Mouse (Mus musculus): Measurements from ENCODE around the gene Tanc2. TPM values are rescaled to one million over a fixed set of nuclear protein-coding genes. Genes with fewer than 3 reads are reported as not detected.
A peak's percentile ranks its signal among the peaks of the same experiment; 100 is the strongest.

Gene Tanc2
- polyA plus RNA-seq (2012; rRNA removed) = 1.3 and 1.8 TPM in 2 replicates

- WGBS = 3% methylated on average over 71 of the region's 87 CpGs
- Histone ChIP-seq H3K4me1 (ENCODE audit: control insufficient read depth, insufficient read depth, insufficient read length) (peaks cover 12% of the 10 kb centered on the region; the same call in 1 of the 2 replicates), H3K27me3 (ENCODE audit: control insufficient read depth, insufficient read depth, low read length) (peaks cover 3% of the 10 kb centered on the region; the same call in 1 of the 2 replicates), H3K4me3 (ENCODE audit: extremely low read depth, insufficient read depth, insufficient read length) (peak within 1 kb of the TSS; percentile 67), H3K27ac (ENCODE audit: insufficient read depth, low read length) (peak within 1 kb of the TSS; percentile 37; the same call in 1 of the 2 replicates), H3K36me3 (ENCODE audit: control insufficient read depth, insufficient read depth, low read length) (no peaks in the 10 kb centered on the region)
- no peak for TF ChIP-seq CTCF (IDR thresholded peaks at IDR 0.05; ENCODE audit: extremely low read depth, insufficient read depth, insufficient read length, insufficient replicate concordance)
- no peak for TF ChIP-seq POLR2A (IDR thresholded peaks at IDR 0.05; ENCODE audit: low read depth, low read length)
- peak in 1 of 2 experiments; percentile 17 for DNase-seq (ENCODE audit: low read depth in 1 of 2, low spot score in 2 of 2)
These were observed at the start of gene Tanc2 for GRCm38 (mm10) chr11:105589877-105590641. Gene Tanc2, plus strand, starts transcription at chr11:105589986.

GRCm38 (mm10) chr11:105540781-105541180 is 49.0 kb upstream of the Tanc2 start:
- Histone ChIP-seq H3K27me3 (ENCODE audit: control insufficient read depth, insufficient read depth, low read length) (no peaks in the 10 kb centered on the region), H3K27ac (ENCODE audit: insufficient read depth, low read length) (no peak overlapping the region), H3K4me3 (ENCODE audit: extremely low read depth, insufficient read depth, insufficient read length) (no peak overlapping the region), H3K4me1 (ENCODE audit: control insufficient read depth, insufficient read depth, insufficient read length) (no peaks in the 10 kb centered on the region), H3K36me3 (ENCODE audit: control insufficient read depth, insufficient read depth, low read length) (no peaks in the 10 kb centered on the region)
- 96% methylated on average over 8 of the region's 8 CpGs for WGBS
- no peak for DNase-seq (ENCODE audit: low read depth in 1 of 2, low spot score in 2 of 2)
- TF ChIP-seq CTCF (IDR thresholded peaks at IDR 0.05; ENCODE audit: extremely low read depth, insufficient read depth, insufficient read length, insufficient replicate concordance) (no peak), POLR2A (IDR thresholded peaks at IDR 0.05; ENCODE audit: low read depth, low read length) (no peak)

- Histone ChIP-seq H3K27ac (ENCODE audit: insufficient read depth, low read length) (no peak overlapping the region), H3K4me1 (ENCODE audit: control insufficient read depth, insufficient read depth, insufficient read length) (no peaks in the 10 kb centered on the region), H3K4me3 (ENCODE audit: extremely low read depth, insufficient read depth, insufficient read length) (no peak overlapping the region), H3K36me3 (ENCODE audit: control insufficient read depth, insufficient read depth, low read length) (no peaks in the 10 kb centered on the region), H3K27me3 (ENCODE audit: control insufficient read depth, insufficient read depth, low read length) (no peaks in the 10 kb centered on the region)
- no peak for TF ChIP-seq POLR2A (IDR thresholded peaks at IDR 0.05; ENCODE audit: low read depth, low read length)
- no peak for TF ChIP-seq CTCF (IDR thresholded peaks at IDR 0.05; ENCODE audit: extremely low read depth, insufficient read depth, insufficient read length, insufficient replicate concordance)
- DNase-seq (ENCODE audit: low read depth in 1 of 2, low spot score in 2 of 2) = no peak
- WGBS = 84% methylated on average over 4 of the region's 4 CpGs
These were observed 48.4 kb upstream of the Tanc2 start for GRCm38 (mm10) chr11:105541366-105541765.

- 24% methylated on average over 1 of the region's 1 CpGs for WGBS
- no peak overlapping the region for H3K4me3 ChIP-seq (ENCODE audit: extremely low read depth, insufficient read depth, insufficient read length)
- H3K4me1 ChIP-seq (ENCODE audit: control insufficient read depth, insufficient read depth, insufficient read length) = no peaks in the 10 kb centered on the region
- no peaks in the 10 kb centered on the region for H3K27me3 ChIP-seq (ENCODE audit: control insufficient read depth, insufficient read depth, low read length)
- TF ChIP-seq CTCF (IDR thresholded peaks at IDR 0.05; ENCODE audit: extremely low read depth, insufficient read depth, insufficient read length, insufficient replicate concordance) (no peak), POLR2A (IDR thresholded peaks at IDR 0.05; ENCODE audit: low read depth, low read length) (no peak)
- DNase-seq (ENCODE audit: low read depth in 1 of 2, low spot score in 2 of 2) = no peak
- H3K27ac ChIP-seq (ENCODE audit: insufficient read depth, low read length) = no peak overlapping the region
- no peaks in the 10 kb centered on the region for H3K36me3 ChIP-seq (ENCODE audit: control insufficient read depth, insufficient read depth, low read length)
These were observed 47.7 kb upstream of the Tanc2 start for GRCm38 (mm10) chr11:105542129-105542528.

- no peaks in the 10 kb centered on the region for H3K4me1 ChIP-seq (ENCODE audit: control insufficient read depth, insufficient read depth, insufficient read length)
- DNase-seq (ENCODE audit: low read depth in 1 of 2, low spot score in 2 of 2) = no peak
- H3K4me3 ChIP-seq (ENCODE audit: extremely low read depth, insufficient read depth, insufficient read length) = no peak overlapping the region
- WGBS = 87% methylated on average over 8 of the region's 8 CpGs
- no peaks in the 10 kb centered on the region for H3K36me3 ChIP-seq (ENCODE audit: control insufficient read depth, insufficient read depth, low read length)
- no peaks in the 10 kb centered on the region for H3K27me3 ChIP-seq (ENCODE audit: control insufficient read depth, insufficient read depth, low read length)
- no peak overlapping the region for H3K27ac ChIP-seq (ENCODE audit: insufficient read depth, low read length)
- no peak for TF ChIP-seq CTCF (IDR thresholded peaks at IDR 0.05; ENCODE audit: extremely low read depth, insufficient read depth, insufficient read length, insufficient replicate concordance)
- no peak for TF ChIP-seq POLR2A (IDR thresholded peaks at IDR 0.05; ENCODE audit: low read depth, low read length)
These were observed 44.0 kb upstream of the Tanc2 start for GRCm38 (mm10) chr11:105545801-105546200.

GRCm38 (mm10) chr11:105546393-105546792 is 43.4 kb upstream of the Tanc2 start:
- no peak for DNase-seq (ENCODE audit: low read depth in 1 of 2, low spot score in 2 of 2)
- 87% methylated on average over 6 of the region's 6 CpGs for WGBS
- no peak overlapping the region for H3K27ac ChIP-seq (ENCODE audit: insufficient read depth, low read length)
- TF ChIP-seq CTCF (IDR thresholded peaks at IDR 0.05; ENCODE audit: extremely low read depth, insufficient read depth, insufficient read length, insufficient replicate concordance) (no peak), POLR2A (IDR thresholded peaks at IDR 0.05; ENCODE audit: low read depth, low read length) (no peak)
- H3K36me3 ChIP-seq (ENCODE audit: control insufficient read depth, insufficient read depth, low read length) = no peaks in the 10 kb centered on the region
- H3K4me1 ChIP-seq (ENCODE audit: control insufficient read depth, insufficient read depth, insufficient read length) = no peaks in the 10 kb centered on the region
- H3K27me3 ChIP-seq (ENCODE audit: control insufficient read depth, insufficient read depth, low read length) = no peaks in the 10 kb centered on the region
- no peak overlapping the region for H3K4me3 ChIP-seq (ENCODE audit: extremely low read depth, insufficient read depth, insufficient read length)

- 90% methylated on average over 6 of the region's 6 CpGs for WGBS
- H3K36me3 ChIP-seq (ENCODE audit: control insufficient read depth, insufficient read depth, low read length) = no peaks in the 10 kb centered on the region
- no peak for DNase-seq (ENCODE audit: low read depth in 1 of 2, low spot score in 2 of 2)
- H3K27ac ChIP-seq (ENCODE audit: insufficient read depth, low read length) = no peak overlapping the region
- TF ChIP-seq POLR2A (IDR thresholded peaks at IDR 0.05; ENCODE audit: low read depth, low read length) = no peak
- TF ChIP-seq CTCF (IDR thresholded peaks at IDR 0.05; ENCODE audit: extremely low read depth, insufficient read depth, insufficient read length, insufficient replicate concordance) = no peak
- no peaks in the 10 kb centered on the region for H3K4me1 ChIP-seq (ENCODE audit: control insufficient read depth, insufficient read depth, insufficient read length)
- H3K27me3 ChIP-seq (ENCODE audit: control insufficient read depth, insufficient read depth, low read length) = no peaks in the 10 kb centered on the region
- H3K4me3 ChIP-seq (ENCODE audit: extremely low read depth, insufficient read depth, insufficient read length) = no peak overlapping the region
These were observed 41.4 kb upstream of the Tanc2 start for GRCm38 (mm10) chr11:105548383-105548782.

Measured in spleen, adult 2 months (tissue).